Mouse (Mus musculus): Measurements from ENCODE around the gene Ptx3. TPM values are rescaled to one million over a fixed set of nuclear protein-coding genes. Genes with fewer than 3 reads are reported as not detected.
"Not testable (repeated sequence)": the region's sequence is repeated elsewhere in the genome, so short reads cannot be mapped to it uniquely, and the experiment has no call there.

Ptx3 gene
- polyA plus RNA-seq, 1 experiment: 1.0 TPM

DNA sequence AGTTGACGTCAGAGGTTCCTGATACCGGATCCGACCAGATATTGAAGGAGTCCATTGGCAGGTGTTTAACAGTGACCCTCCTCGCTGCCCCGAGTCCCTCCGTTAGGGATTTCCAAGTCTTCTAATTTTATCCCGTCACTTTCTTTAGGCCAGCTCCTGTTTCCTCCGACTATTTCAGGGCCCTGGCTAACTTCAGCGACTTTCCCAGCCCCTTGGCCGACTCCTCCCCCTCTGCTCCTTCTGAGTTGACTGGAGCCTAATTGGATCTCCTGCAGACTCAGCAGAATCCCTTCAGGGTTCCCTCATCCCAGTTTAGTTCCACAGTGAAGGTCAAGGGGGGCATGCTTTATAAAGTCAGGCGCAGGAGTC lies 1.5 kb downstream of the Ptx3 start:
- Histone ChIP-seq H3K4me3 (replicated peaks; ENCODE audit: control insufficient read depth, low read depth, low read length) (no peak overlapping the region), H3K4me1 (ENCODE audit: control insufficient read depth, insufficient read depth, low read length) (no peaks in the 10 kb centered on the region), H3K27ac (ENCODE audit: control insufficient read depth, insufficient read depth, low read depth, low read length, poor library complexity) (no peak overlapping the region)
- no peak for TF ChIP-seq CTCF (IDR thresholded peaks at IDR 0.05; ENCODE audit: control insufficient read depth, insufficient read depth, low read length)
- no peak for TF ChIP-seq POLR2A (IDR thresholded peaks at IDR 0.05; ENCODE audit: borderline replicate concordance, control insufficient read depth, low read depth, low read length)
- WGBS: 6% methylated on average over 11 of the region's 11 CpGs

DNA sequence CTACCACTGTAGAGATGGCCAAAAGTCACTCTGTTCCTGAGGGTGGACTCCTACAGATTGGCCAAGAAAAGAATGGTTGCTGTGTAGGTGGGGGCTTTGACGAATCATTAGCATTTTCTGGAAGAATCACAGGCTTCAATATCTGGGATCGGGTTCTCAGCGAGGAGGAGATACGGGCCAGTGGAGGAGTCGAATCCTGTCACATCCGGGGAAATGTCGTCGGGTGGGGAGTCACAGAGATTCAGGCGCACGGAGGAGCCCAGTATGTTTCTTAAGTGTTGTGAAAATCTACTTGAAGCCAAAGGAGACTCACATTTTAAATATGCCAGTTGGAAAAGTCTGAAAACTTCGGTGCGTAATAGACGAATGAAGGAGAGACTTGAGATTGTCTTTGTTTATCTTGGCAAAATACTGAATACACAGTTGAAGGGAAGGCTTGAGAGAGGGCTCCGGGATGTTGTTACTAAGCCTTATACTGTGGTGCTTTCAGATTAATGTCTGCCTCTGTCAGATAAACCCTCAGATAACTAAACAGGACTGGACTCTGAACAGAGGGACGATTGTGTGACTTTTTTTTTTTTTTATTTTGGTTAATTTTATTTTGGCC lies 5.3 kb downstream of the Ptx3 start:
- no peak for TF ChIP-seq POLR2A (IDR thresholded peaks at IDR 0.05; ENCODE audit: borderline replicate concordance, control insufficient read depth, low read depth, low read length)
- TF ChIP-seq CTCF (IDR thresholded peaks at IDR 0.05; ENCODE audit: control insufficient read depth, insufficient read depth, low read length): no peak
- no peak overlapping the region for H3K4me3 ChIP-seq (replicated peaks; ENCODE audit: control insufficient read depth, low read depth, low read length)
- 88% methylated on average over 15 of the region's 15 CpGs for WGBS
- no peaks in the 10 kb centered on the region for H3K4me1 ChIP-seq (ENCODE audit: control insufficient read depth, insufficient read depth, low read length)
- no peak overlapping the region for H3K27ac ChIP-seq (ENCODE audit: control insufficient read depth, insufficient read depth, low read depth, low read length, poor library complexity)

DNA sequence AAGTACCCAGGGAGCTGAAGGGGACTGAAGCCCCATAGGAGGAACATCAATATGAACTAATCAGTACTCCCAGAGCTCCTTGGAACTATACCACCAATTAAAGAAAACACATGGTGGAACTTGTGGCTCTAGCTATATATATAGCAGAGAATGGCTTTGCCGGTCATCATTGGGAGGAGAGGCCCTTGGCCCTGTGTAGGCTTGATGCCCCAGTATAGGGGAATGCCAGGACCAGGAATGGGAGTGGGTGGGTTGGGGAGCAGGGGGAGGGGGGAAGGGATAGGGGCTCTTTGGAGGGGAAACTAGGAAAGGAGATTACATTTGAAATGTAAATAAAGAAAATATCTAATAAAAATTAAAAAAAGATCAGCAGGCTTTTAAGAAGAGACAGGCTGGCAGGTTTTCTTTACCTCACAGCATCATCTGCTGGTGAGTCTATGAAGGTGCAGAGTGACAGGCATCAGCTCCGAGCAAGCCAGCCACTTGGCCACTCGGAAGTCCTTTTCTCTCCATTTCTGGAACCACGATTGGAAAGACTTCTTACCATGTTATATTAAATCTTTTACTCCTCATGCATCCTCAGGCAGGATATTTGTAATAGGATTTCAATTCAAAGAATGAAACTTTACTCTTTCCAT lies 16.6 kb downstream of the Ptx3 start:
- 46% methylated on average over 4 of the region's 4 CpGs for WGBS
- not testable (repeated sequence) for H3K27ac ChIP-seq (ENCODE audit: control insufficient read depth, insufficient read depth, low read depth, low read length, poor library complexity); H3K4me1 ChIP-seq (ENCODE audit: control insufficient read depth, insufficient read depth, low read length); H3K4me3 ChIP-seq (replicated peaks; ENCODE audit: control insufficient read depth, low read depth, low read length)

DNA sequence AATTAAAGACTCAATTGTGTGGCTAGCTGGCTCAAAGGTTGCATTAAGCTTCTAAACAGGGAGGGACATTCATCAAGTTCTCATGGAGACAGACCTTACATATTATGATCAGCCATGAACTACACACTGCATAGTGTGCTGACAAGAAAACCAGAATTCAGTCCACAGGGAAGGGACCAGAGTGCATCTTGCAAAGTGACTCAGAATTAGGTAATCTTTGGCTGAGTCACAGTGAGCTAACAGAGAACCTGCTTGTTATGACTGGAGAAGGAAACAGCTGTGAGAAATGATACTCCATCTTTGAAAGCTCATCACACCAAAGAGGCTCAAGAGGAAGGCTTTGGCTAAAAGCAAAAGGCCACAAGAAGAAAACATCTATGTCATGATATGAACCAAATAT lies 20.8 kb downstream of the Ptx3 start:
- H3K27ac ChIP-seq (ENCODE audit: control insufficient read depth, insufficient read depth, low read depth, low read length, poor library complexity): no peak overlapping the region

DNA sequence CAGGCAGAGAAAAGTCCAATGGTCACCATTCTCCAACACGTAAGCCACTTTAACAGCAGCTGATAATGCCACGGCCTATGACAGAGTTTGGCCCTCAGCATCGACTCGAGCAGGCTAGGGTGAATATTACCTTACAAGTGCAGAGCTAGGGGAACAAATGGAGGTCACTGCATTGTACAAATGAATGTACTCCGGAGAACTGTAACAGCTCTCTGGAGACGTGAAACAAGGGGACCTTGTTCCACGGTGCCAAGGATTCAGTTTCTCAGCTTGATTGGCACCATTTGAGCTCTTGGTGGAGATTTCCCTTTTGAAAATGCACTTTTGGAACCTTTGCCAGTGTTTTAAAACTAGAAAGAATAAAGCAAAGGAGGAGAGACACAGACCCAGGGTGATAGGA lies 32.1 kb downstream of the Ptx3 start:
- H3K4me1 ChIP-seq (ENCODE audit: control insufficient read depth, insufficient read depth, low read length): no peaks in the 10 kb centered on the region
- WGBS: 88% methylated on average over 7 of the region's 7 CpGs
- TF ChIP-seq POLR2A (IDR thresholded peaks at IDR 0.05; ENCODE audit: borderline replicate concordance, control insufficient read depth, low read depth, low read length): no peak
- TF ChIP-seq CTCF (IDR thresholded peaks at IDR 0.05; ENCODE audit: control insufficient read depth, insufficient read depth, low read length): no peak
- H3K27ac ChIP-seq (ENCODE audit: control insufficient read depth, insufficient read depth, low read depth, low read length, poor library complexity): no peak overlapping the region
- H3K4me3 ChIP-seq (replicated peaks; ENCODE audit: control insufficient read depth, low read depth, low read length): no peak overlapping the region

More for the DNA sequence above, 20.8 kb downstream of the Ptx3 start:
- H3K4me3 ChIP-seq (replicated peaks; ENCODE audit: control insufficient read depth, low read depth, low read length): no peak overlapping the region
- H3K4me1 ChIP-seq (ENCODE audit: control insufficient read depth, insufficient read depth, low read length): no peaks in the 10 kb centered on the region
- TF ChIP-seq POLR2A (IDR thresholded peaks at IDR 0.05; ENCODE audit: borderline replicate concordance, control insufficient read depth, low read depth, low read length): no peak
- no peak for TF ChIP-seq CTCF (IDR thresholded peaks at IDR 0.05; ENCODE audit: control insufficient read depth, insufficient read depth, low read length)

DNA sequence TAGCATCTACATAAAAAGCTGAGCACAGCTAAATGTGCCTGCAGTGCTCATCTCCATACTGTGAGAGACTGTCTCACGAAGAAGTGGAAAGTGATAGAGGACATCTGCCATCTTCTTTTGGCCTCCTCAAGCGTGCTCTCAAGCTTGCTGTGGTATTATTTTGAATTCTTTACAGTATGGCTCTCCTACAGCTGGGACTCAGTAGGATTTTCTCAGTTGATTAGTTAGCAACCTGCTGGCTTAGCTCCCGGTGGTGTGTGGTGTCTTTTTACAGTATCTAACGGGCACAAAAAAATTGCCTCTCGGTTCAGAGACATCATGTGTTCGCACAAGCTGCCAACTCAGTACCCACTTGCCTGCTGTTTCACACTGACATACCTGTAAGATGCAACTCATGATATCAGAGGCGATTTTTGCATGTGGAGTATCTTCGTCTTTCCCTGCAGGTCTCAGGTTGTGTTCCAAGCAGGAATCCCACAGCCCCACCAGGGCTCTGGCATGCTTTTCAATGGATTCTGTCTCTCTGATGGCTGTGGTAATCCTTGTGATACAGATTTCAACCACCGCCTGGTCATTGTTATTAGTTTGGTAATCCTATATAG lies 34.9 kb downstream of the Ptx3 start:
- H3K4me3 ChIP-seq (replicated peaks; ENCODE audit: control insufficient read depth, low read depth, low read length): no peak overlapping the region
- TF ChIP-seq POLR2A (IDR thresholded peaks at IDR 0.05; ENCODE audit: borderline replicate concordance, control insufficient read depth, low read depth, low read length) (no peak), CTCF (IDR thresholded peaks at IDR 0.05; ENCODE audit: control insufficient read depth, insufficient read depth, low read length) (no peak)
- 84% methylated on average over 9 of the region's 9 CpGs for WGBS
- no peak overlapping the region for H3K27ac ChIP-seq (ENCODE audit: control insufficient read depth, insufficient read depth, low read depth, low read length, poor library complexity)
- no peaks in the 10 kb centered on the region for H3K4me1 ChIP-seq (ENCODE audit: control insufficient read depth, insufficient read depth, low read length)

DNA sequence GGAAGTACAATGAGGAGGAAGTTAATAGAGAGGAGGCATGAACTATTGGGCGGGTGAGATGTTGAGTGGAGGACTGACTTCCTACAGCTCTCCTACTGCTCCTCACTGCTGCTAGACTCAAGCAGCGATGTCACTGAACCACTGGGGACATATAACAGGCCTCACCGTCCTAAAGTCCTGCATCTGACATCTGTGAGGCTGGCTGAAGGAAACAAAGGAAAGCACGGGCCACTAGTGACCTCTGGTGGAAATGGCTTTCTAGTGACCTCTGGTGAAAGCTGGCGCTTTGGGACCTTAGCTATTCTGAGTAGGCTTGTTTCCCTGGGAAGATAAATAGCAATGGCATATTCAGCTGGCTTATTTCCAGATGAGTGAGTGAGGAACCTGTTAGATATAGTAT lies 42.6 kb downstream of the Ptx3 start:
- no peaks in the 10 kb centered on the region for H3K4me1 ChIP-seq (ENCODE audit: control insufficient read depth, insufficient read depth, low read length)
- no peak for TF ChIP-seq POLR2A (IDR thresholded peaks at IDR 0.05; ENCODE audit: borderline replicate concordance, control insufficient read depth, low read depth, low read length)
- TF ChIP-seq CTCF (IDR thresholded peaks at IDR 0.05; ENCODE audit: control insufficient read depth, insufficient read depth, low read length): no peak
- H3K4me3 ChIP-seq (replicated peaks; ENCODE audit: control insufficient read depth, low read depth, low read length): no peak overlapping the region
- H3K27ac ChIP-seq (ENCODE audit: control insufficient read depth, insufficient read depth, low read depth, low read length, poor library complexity): no peak overlapping the region
- WGBS: 45% methylated on average over 5 of the region's 5 CpGs

DNA sequence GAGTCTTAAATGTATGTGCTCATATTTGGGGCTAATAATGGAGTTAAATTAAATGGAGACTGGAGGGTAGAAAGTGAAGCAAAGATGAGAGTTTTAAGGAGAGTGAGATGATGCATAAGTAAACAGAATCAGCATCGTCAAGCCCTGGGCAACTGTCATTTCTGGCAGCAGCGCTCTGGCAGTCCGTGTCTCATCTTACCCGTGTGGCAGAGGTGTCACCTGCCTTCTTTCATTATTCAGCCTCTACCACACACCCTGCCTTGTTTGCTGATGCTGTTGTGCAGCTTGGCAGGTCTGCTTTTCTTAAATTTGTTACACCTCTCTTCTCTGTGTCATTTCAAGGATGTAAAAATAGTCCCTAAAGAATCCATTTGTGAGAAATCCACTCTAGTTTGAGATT lies 43.6 kb downstream of the Ptx3 start:
- no peak for TF ChIP-seq CTCF (IDR thresholded peaks at IDR 0.05; ENCODE audit: control insufficient read depth, insufficient read depth, low read length)
- TF ChIP-seq POLR2A (IDR thresholded peaks at IDR 0.05; ENCODE audit: borderline replicate concordance, control insufficient read depth, low read depth, low read length): no peak
- WGBS: 85% methylated on average over 4 of the region's 4 CpGs
- Histone ChIP-seq H3K27ac (ENCODE audit: control insufficient read depth, insufficient read depth, low read depth, low read length, poor library complexity) (no peak overlapping the region), H3K4me1 (ENCODE audit: control insufficient read depth, insufficient read depth, low read length) (no peaks in the 10 kb centered on the region), H3K4me3 (replicated peaks; ENCODE audit: control insufficient read depth, low read depth, low read length) (no peak overlapping the region)

Other genes starting within 250 kb of the Ptx3 start
- gene Veph1, start 76.9 kb downstream of the Ptx3 start, polyA plus RNA-seq (2011; ENCODE audit: insufficient read depth, insufficient read length, low replicate concordance, missing spikeins): 1.00 TPM in 1 of 2 replicates, not detected in the other